Mouse (Mus musculus) B cell, adult 67 days (primary cell): ENCODE data around the gene Olfr17. TPM values are rescaled to one million over a fixed set of nuclear protein-coding genes. Genes with fewer than 3 reads are reported as not detected.

Source experiments
- total RNA-seq, 2 experiments: library from RNA; stranded (reverse); gene quantifications; 4 replicates each; pipeline ENCODE4 v1.2.4; 2023

Olfr17 gene
- not detected for total RNA-seq

DNA sequence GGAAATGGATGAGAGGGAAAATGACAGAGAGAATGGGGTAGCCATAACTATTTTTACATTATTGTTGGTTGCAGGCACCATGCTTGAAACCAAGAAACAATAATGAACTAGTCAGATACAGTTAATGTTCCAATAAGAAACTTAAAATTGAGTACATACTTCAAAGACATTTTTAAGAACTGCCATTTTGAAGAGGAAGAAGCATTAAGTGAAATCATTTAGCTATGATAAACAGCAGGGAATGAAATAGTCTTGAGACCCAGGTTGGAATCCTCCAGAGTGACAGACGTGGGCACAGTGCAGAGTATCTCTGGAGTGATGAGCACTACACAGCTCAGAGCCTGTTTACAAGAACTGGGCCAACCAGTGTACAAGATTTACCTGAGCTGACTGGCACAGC is at the start of gene Olfr17:
Olfr17 (plus strand) TSS at position 301 of the 400 bp plus-strand sequence.

GRCm38 (mm10) chr7:107070681-107071080 is 22.3 kb upstream of the Olfr17 start, which contains the start of gene Olfr714:
TSS of gene Olfr714 (plus strand) at chr7:107070981.

GRCm38 (mm10) chr7:107110269-107110668 is 17.2 kb downstream of the Olfr17 start, which contains the start of gene Olfr715b:
TSS of gene Olfr715b (minus strand) at chr7:107110369.

GRCm38 (mm10) chr7:107130983-107131382 is 38.0 kb downstream of the Olfr17 start, which contains the start of gene Olfr715:
TSS of gene Olfr715 (minus strand) at chr7:107131083.

GRCm38 (mm10) chr7:107138027-107138426 is 45.0 kb downstream of the Olfr17 start, which contains the start of gene Olfr716:
TSS of gene Olfr716 (plus strand) at chr7:107138327.

Other genes with a start within 250 kb of the Olfr17 start
- gene Olfr703, start 249.9 kb upstream of the Olfr17 start, total RNA-seq: not detected
- not detected for gene Olfr704, start 230.0 kb upstream of the Olfr17 start, total RNA-seq
- gene Olfr705, start 216.3 kb upstream of the Olfr17 start, total RNA-seq: not detected
- gene Olfr706, start 205.1 kb upstream of the Olfr17 start, total RNA-seq: not detected
- not detected for gene Olfr707, start 192.0 kb upstream of the Olfr17 start, total RNA-seq
- gene Olfr1532-ps1, start 185.2 kb upstream of the Olfr17 start, total RNA-seq: not detected
- under 1 TPM; 0.15 to 0.18 TPM for gene Olfr709-ps1, start 161.0 kb upstream of the Olfr17 start, total RNA-seq
- gene Olfr710, start 144.9 kb upstream of the Olfr17 start, total RNA-seq: not detected
- gene Olfr6, start 129.3 kb upstream of the Olfr17 start, total RNA-seq: not detected
- not detected for gene Olfr711, start 117.8 kb upstream of the Olfr17 start, total RNA-seq
- gene Olfr2, start 87.1 kb upstream of the Olfr17 start, total RNA-seq: not detected
- gene Olfr713, start 62.0 kb upstream of the Olfr17 start, total RNA-seq: not detected
- gene Olfr714, start 22.2 kb upstream of the Olfr17 start, total RNA-seq: not detected
- gene Olfr715b, start 17.1 kb downstream of the Olfr17 start, total RNA-seq: not detected
- gene Olfr715, start 37.9 kb downstream of the Olfr17 start, total RNA-seq: not detected
- gene Olfr716, start 45.1 kb downstream of the Olfr17 start, total RNA-seq: not detected
- not detected for gene Nlrp14, start 73.8 kb downstream of the Olfr17 start, total RNA-seq
- not detected for gene Rbmxl2, start 116.2 kb downstream of the Olfr17 start, total RNA-seq